Mouse (Mus musculus): ENCODE measurements around the gene Thra. TPM values are rescaled to one million over a fixed set of nuclear protein-coding genes. Genes with fewer than 3 reads are reported as not detected.

The Thra gene
- total and polyA plus RNA-seq, 2 experiments from 2014 or later, result 44.0 to 234 TPM

DNA sequence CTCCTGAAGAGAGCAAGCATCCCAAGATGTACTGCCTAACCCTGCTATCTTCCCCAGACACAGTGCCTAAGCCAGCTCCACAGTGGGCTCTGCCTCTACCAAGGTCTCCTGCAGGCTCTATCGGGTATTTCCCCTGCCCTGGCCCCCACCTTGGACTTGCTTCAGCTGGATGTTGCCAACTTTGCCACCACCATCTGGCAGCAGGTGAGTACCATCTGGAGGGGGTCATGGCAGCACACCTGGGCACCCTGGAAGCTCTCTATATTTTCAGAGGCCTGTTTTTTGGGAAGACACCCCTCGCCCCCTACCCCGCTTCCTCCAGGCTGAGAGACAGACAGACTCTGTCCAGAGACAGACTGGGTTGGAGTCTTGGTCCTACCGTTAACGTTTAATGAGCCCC is 38.1 kb upstream of the Thra start:
- Histone ChIP-seq H3K27me3 (ENCODE audit: control insufficient read depth, insufficient read depth, low read length) (no peaks in the 10 kb centered on the region), H3K9ac (replicated peaks; ENCODE audit: low read depth, low read length) (no peak overlapping the region), H3K27ac (ENCODE audit: low read depth) (no peak overlapping the region), H3K9me3 (replicated peaks; ENCODE audit: control insufficient read depth, low read length) (no peaks in the 10 kb centered on the region), H3K4me1 (ENCODE audit: control insufficient read depth, insufficient read depth) (no peaks in the 10 kb centered on the region), H3K36me3 (replicated peaks; ENCODE audit: control insufficient read depth, insufficient read depth, low read length) (peaks cover 35% of the 10 kb centered on the region), H3K4me2 (ENCODE audit: low read depth, low read length) (no peak overlapping the region), H3K4me3 (ENCODE audit: low read depth, low read length) (no peak overlapping the region)
- TF ChIP-seq EP300 (IDR thresholded peaks at IDR 0.05; ENCODE audit: low read depth) (no peak), CTCF (IDR thresholded peaks at IDR 0.05; ENCODE audit: low read depth) (no peak)
- DNase-seq (ENCODE audit: low spot score) (no peak), ATAC-seq (ENCODE audit: insufficient read depth, low read depth) (no peak)
- 68% methylated on average over 5 of the region's 5 CpGs for WGBS

DNA sequence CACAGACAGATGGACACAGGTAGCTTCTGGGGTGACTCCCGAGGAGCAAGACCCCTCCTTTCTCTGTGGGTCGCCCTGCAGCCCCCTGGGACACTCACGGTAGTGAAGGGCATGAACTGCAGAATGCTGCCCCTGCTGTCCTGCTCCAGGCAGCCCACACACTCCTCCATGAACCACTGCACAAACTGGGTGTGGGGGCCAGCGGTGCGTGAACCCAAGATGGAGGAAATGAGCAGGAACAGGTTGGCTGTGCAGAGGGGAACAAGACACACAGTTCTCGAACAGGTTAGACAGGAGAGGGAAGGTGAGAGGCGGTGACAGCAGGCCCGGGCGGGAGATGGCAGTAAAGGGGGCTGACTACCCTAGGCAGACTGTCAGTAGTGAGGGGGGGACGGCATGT is 35.4 kb upstream of the Thra start:
- H3K36me3 ChIP-seq (replicated peaks; ENCODE audit: control insufficient read depth, insufficient read depth, low read length), result peaks cover 39% of the 10 kb centered on the region
- no peaks in the 10 kb centered on the region for H3K27me3 ChIP-seq (ENCODE audit: control insufficient read depth, insufficient read depth, low read length)
- H3K4me2 ChIP-seq (ENCODE audit: low read depth, low read length), result no peak overlapping the region
- H3K4me1 ChIP-seq (ENCODE audit: control insufficient read depth, insufficient read depth), result peaks cover 18% of the 10 kb centered on the region
- H3K27ac ChIP-seq (ENCODE audit: low read depth), result no peak overlapping the region
- TF ChIP-seq CTCF (IDR thresholded peaks at IDR 0.05; ENCODE audit: low read depth), result no peak
- TF ChIP-seq EP300 (IDR thresholded peaks at IDR 0.05; ENCODE audit: low read depth), result no peak
- no peak overlapping the region for H3K4me3 ChIP-seq (ENCODE audit: low read depth, low read length)
- no peak for DNase-seq (ENCODE audit: low spot score)
- no peak overlapping the region for H3K9ac ChIP-seq (replicated peaks; ENCODE audit: low read depth, low read length)
- no peak for ATAC-seq (ENCODE audit: insufficient read depth, low read depth)
- H3K9me3 ChIP-seq (replicated peaks; ENCODE audit: control insufficient read depth, low read length), result no peaks in the 10 kb centered on the region
- 89% methylated on average over 10 of the region's 10 CpGs for WGBS

DNA sequence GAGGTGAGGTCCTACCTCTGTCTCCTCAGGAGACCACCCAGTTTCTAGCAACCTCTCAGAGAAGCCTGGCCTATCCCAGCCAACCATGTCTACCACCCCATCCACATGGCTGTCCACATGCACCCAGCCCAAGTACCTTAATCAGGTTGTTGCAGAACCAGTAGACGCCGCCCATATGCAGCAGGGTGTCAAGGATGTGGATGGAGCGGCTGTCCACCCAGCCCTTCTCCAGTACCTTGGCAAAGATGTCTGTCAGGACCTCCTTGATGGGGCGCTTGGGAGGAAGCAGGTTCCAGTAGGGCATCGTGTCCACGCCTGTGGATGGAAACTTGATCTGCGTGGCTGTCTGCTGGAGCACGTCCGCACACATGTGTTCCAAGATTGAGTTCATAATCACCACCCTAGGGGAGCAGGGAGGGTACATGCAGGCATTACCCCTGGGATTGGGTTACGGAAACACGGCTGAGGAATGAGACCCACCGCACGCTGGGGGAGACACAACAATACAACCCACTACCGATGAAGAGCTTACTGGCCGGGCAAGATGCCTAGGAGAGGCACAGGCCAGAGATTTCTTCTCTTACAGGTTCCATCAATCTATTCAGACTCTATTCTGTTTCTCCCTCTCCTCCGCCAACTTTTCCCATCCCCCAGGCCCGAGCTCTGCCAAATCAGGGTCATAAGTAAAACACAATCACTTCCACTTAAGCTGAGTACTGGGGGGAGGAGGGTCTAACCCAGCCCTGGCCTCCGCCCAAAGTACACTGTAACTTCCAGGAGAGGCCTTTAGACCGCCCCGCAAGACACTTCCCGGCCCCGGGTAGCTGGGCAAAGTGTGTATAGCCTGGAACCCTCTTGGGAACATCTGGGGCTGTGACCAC is 32.8 kb upstream of the Thra start:
- Histone ChIP-seq H3K9me3 (replicated peaks; ENCODE audit: control insufficient read depth, low read length) (no peaks in the 10 kb centered on the region), H3K4me3 (ENCODE audit: low read depth, low read length) (no peak overlapping the region), H3K27ac (ENCODE audit: low read depth) (peak overlapping the region; percentile 75), H3K27me3 (ENCODE audit: control insufficient read depth, insufficient read depth, low read length) (no peaks in the 10 kb centered on the region), H3K36me3 (replicated peaks; ENCODE audit: control insufficient read depth, insufficient read depth, low read length) (peaks cover 45% of the 10 kb centered on the region), H3K9ac (replicated peaks; ENCODE audit: low read depth, low read length) (no peak overlapping the region), H3K4me2 (ENCODE audit: low read depth, low read length) (0 out of 2 replicates have a peak overlapping the region, but pooled peaks have one; percentile 12), H3K4me1 (ENCODE audit: control insufficient read depth, insufficient read depth) (peaks cover 21% of the 10 kb centered on the region)
- WGBS, result 68% methylated on average over 22 of the region's 22 CpGs
- TF ChIP-seq CTCF (IDR thresholded peaks at IDR 0.05; ENCODE audit: low read depth) (no peak), EP300 (IDR thresholded peaks at IDR 0.05; ENCODE audit: low read depth) (no peak)
- DNase-seq (ENCODE audit: low spot score) (peak; percentile 76), ATAC-seq (ENCODE audit: insufficient read depth, low read depth) (peak; percentile 48)

DNA sequence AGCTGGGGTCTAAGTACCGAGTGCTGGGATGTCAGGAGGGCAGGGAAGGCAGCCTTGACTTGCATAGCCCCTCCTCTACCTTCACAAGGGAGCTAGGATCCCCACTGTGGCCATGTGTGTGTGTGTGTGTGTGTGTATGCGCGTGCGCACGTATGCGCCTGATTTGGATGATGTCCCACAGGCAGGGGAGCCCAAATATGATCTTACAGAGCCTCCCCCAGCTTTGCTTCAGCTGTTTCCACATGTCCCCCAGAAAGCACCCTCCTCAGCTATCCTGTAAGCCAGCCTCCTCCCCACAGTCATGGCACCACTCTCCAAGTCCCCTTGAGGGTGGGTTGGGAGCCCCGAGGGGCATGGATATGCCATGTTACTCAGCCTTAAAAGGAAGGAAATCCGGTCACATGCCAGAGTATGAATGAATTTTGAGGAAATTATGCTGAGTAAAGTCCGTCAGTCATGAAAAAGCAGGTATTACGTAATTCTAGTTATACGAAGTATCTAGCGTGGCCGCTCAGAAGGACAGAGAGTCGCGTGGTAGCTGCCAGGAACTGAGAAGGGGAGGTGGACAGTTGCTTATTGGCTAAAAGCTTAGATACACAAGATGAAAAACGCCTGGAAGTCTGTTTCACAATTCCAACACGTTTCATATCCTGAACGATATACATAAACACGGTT is 32.0 kb upstream of the Thra start:
- no peaks in the 10 kb centered on the region for H3K27me3 ChIP-seq (ENCODE audit: control insufficient read depth, insufficient read depth, low read length)
- H3K27ac ChIP-seq (ENCODE audit: low read depth), result peak overlapping the region; percentile 75
- no peak overlapping the region for H3K4me3 ChIP-seq (ENCODE audit: low read depth, low read length)
- H3K4me2 ChIP-seq (ENCODE audit: low read depth, low read length), result 0 out of 2 replicates have a peak overlapping the region, but pooled peaks have one; percentile 12
- ATAC-seq (ENCODE audit: insufficient read depth, low read depth) (peak; percentile 14; the same call in 1 of the 2 replicates), DNase-seq (ENCODE audit: low spot score) (peak; percentile 67)
- no peak overlapping the region for H3K9ac ChIP-seq (replicated peaks; ENCODE audit: low read depth, low read length)
- TF ChIP-seq CTCF (IDR thresholded peaks at IDR 0.05; ENCODE audit: low read depth), result no peak
- no peak for TF ChIP-seq EP300 (IDR thresholded peaks at IDR 0.05; ENCODE audit: low read depth)
- peaks cover 52% of the 10 kb centered on the region for H3K36me3 ChIP-seq (replicated peaks; ENCODE audit: control insufficient read depth, insufficient read depth, low read length)
- peaks cover 21% of the 10 kb centered on the region for H3K4me1 ChIP-seq (ENCODE audit: control insufficient read depth, insufficient read depth)
- WGBS, result 64% methylated on average over 19 of the region's 19 CpGs
- no peaks in the 10 kb centered on the region for H3K9me3 ChIP-seq (replicated peaks; ENCODE audit: control insufficient read depth, low read length)

DNA sequence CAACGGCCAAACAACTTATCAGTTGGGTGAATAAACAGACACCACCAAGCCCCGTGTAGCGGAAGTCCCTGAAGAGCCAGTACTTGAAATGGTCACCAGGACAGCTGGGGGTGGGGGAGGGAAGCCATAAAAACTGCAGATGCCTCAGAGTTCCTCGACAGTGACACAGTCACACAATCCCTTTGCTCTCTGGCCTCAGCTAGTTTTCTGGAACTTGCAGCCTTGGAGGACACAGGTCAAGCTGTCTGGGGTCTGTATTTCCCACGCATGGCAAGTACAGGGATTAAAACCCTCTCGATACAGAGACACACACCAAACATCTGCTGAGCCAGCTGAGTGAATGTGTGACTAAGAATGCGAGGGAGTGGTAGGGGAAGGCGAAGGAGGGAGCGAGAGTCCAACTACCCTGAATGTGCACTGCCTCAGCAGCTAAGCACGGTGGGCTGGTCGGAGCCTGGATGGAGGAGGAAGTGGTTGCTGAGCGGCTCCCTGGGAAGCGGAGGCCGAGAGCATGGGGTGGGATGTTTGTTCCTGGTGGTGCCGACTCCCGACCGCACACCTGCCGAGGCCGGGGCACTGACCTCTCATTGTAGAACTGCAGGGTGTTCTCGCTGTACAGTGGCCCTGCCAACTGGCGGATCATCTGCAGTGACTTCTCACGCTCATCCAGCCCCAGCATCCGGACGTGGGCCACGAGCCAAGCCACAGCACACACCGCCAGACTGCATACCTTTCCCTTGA is 31.3 kb upstream of the Thra start:
- Histone ChIP-seq H3K36me3 (replicated peaks; ENCODE audit: control insufficient read depth, insufficient read depth, low read length) (peaks cover 56% of the 10 kb centered on the region), H3K27ac (ENCODE audit: low read depth) (peak overlapping the region; percentile 75), H3K4me3 (ENCODE audit: low read depth, low read length) (no peak overlapping the region), H3K27me3 (ENCODE audit: control insufficient read depth, insufficient read depth, low read length) (no peaks in the 10 kb centered on the region), H3K9ac (replicated peaks; ENCODE audit: low read depth, low read length) (no peak overlapping the region), H3K9me3 (replicated peaks; ENCODE audit: control insufficient read depth, low read length) (no peaks in the 10 kb centered on the region), H3K4me2 (ENCODE audit: low read depth, low read length) (peak overlapping the region; percentile 8; the same call in 1 of the 2 replicates), H3K4me1 (ENCODE audit: control insufficient read depth, insufficient read depth) (peaks cover 21% of the 10 kb centered on the region)
- ATAC-seq (ENCODE audit: insufficient read depth, low read depth) (no peak), DNase-seq (ENCODE audit: low spot score) (no peak)
- TF ChIP-seq EP300 (IDR thresholded peaks at IDR 0.05; ENCODE audit: low read depth) (no peak), CTCF (IDR thresholded peaks at IDR 0.05; ENCODE audit: low read depth) (no peak)
- 40% methylated on average over 26 of the region's 26 CpGs for WGBS
